Mouse (Mus musculus) neural tube, embryonic 11.5 days (tissue): ENCODE data around the gene Pip4k2b. TPM values are rescaled to one million over a fixed set of nuclear protein-coding genes. Genes with fewer than 3 reads are reported as not detected.

Experiments used
- ATAC-seq: fragments of 200-750 bp; cut with Nextera tagmentation; 2 replicates; pipeline ENCODE4 v1.8.0; 2017; ENCODE audit warnings: moderate number of reproducible peaks, mild to moderate bottlenecking, moderate TSS enrichment, moderate library complexity; ENCODE audit not compliant: insufficient read depth, low FRiP score, low TSS enrichment
- DNase-seq: peaks from one replicate; pipeline ENCODE4 v3.0.0-alpha.2; 2015; ENCODE audit warnings: low spot score
- H3K27ac ChIP-seq: fragments of 300-500 bp; sonication (generic); 2 replicates; pipeline ENCODE4 v1.5.1; 2014; ENCODE audit warnings: low read depth, mild to moderate bottlenecking, low read length
- H3K27me3 ChIP-seq: fragments of 300-500 bp; sonication (generic); 2 replicates; pipeline ENCODE4 v1.6.1; 2014; ENCODE audit warnings: mild to moderate bottlenecking, low read length, mixed read lengths; ENCODE audit not compliant: control insufficient read depth, insufficient read depth
- H3K36me3 ChIP-seq: fragments of 300-500 bp; sonication (generic); 2 replicates; pipeline ENCODE4 v1.6.1; 2014; ENCODE audit warnings: mild to moderate bottlenecking, low read length, moderate library complexity, mixed read lengths; ENCODE audit not compliant: control insufficient read depth, insufficient read depth
- H3K4me1 ChIP-seq: fragments of 300-500 bp; sonication (generic); 2 replicates; pipeline ENCODE4 v1.6.1; 2014; ENCODE audit warnings: low read length, mixed read lengths; ENCODE audit not compliant: control insufficient read depth, insufficient read depth
- H3K4me2 ChIP-seq: fragments of 300-500 bp; sonication (generic); 2 replicates; pipeline ENCODE4 v1.6.1; 2014; ENCODE audit warnings: low read depth, mild to moderate bottlenecking, moderate library complexity
- H3K4me3 ChIP-seq: fragments of 300-500 bp; sonication (generic); 2 replicates; pipeline ENCODE4 v1.5.1; 2014; ENCODE audit warnings: low read depth, low read length
- H3K9ac ChIP-seq: fragments of 300-500 bp; sonication (generic); 2 replicates; pipeline ENCODE4 v1.6.1; 2014; ENCODE audit warnings: mild to moderate bottlenecking, low read length
- H3K9me3 ChIP-seq: fragments of 300-500 bp; sonication (generic); 2 replicates; pipeline ENCODE4 v1.6.1; 2016; ENCODE audit warnings: low read length; ENCODE audit not compliant: control insufficient read depth
- WGBS: fragments of 180-500 bp; shearing (Covaris S2); extraction: QIAGEN DNeasy Blood & Tissue Kit; methylation state at CpG from one replicate; pipeline ENCODE4 v1.1.7; 2014; 5-methylcytosine and 5-hydroxymethylcytosine counted together
- polyA plus RNA-seq: library from polyadenylated mRNA; unstranded; fragments of >200 nt; fragmentation: Nextera tagmentation; extraction: Ambion mirVana; gene quantifications from 2 replicates; pipeline ENCODE4 v1.2.1, GENCODE M21; 2014

Pip4k2b gene
- polyA plus RNA-seq, 1 experiment from 2014 or later, result 2.8 TPM

GRCm38 (mm10) chr11:97686322-97686908 lies 58.1 kb downstream of the Pip4k2b start:
- Histone ChIP-seq H3K4me2 (peak overlapping the region; percentile 74), H3K9ac (no peak overlapping the region), H3K4me3 (no peak overlapping the region), H3K9me3 (no peaks in the 10 kb centered on the region), H3K36me3 (peaks cover 6% of the 10 kb centered on the region), H3K27me3 (no peaks in the 10 kb centered on the region), H3K27ac (no peak overlapping the region), H3K4me1 (peaks cover 8% of the 10 kb centered on the region; the same call in 1 of the 2 replicates)
- DNase-seq (no peak), ATAC-seq (no peak)
- 74% methylated on average over 11 of the region's 11 CpGs for WGBS

DNA sequence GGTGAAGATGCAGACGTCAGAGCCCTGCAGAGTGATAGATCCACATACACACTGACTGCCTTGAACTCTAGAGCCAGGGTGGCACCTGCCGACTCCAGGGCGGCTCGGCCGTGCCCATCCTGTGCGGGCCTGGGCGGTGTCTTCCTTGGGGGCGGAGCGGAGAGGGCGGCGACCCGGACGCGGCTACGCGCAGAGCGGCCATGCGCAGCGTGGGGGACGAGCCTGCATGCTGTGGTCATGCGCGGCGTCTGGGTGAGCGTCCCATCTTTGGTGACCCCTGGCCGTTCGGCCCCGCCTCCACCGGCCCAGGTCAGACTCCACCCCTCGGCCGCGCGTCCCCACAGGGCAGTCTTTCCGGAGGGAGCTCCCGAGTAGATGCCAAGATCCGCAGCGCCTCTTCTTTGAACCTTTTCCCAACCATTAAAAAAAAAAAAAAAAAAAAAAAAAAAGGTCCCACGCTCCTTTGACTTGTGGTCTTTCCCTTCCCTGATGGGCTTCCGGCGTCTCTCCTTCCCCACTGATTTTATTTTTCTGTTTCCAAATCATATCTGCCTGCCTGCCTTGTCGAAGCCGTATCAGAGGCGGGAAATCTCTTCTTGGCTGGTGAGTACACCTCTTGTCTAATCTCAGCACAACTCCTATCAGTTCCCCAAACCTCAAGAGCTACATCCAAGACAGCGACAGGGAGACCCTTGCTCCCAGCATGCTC lies 58.7 kb downstream of the Pip4k2b start, which contains the start of gene Cisd3:
Gene Cisd3, plus strand, starts transcription at position 214 of the 709 bp plus-strand sequence.
- peak within 1 kb of the TSS; percentile 29 for H3K4me3 ChIP-seq
- H3K4me2 ChIP-seq, result peak within 1 kb of the TSS; percentile 74
- 1% methylated on average over 43 of the region's 43 CpGs for WGBS
- H3K4me1 ChIP-seq, result peaks cover 8% of the 10 kb centered on the region; the same call in 1 of the 2 replicates
- no peak within 1 kb of the TSS for H3K27ac ChIP-seq
- H3K36me3 ChIP-seq, result peaks cover 5% of the 10 kb centered on the region
- H3K9me3 ChIP-seq, result no peaks in the 10 kb centered on the region
- peak; percentile 70; the same call in 1 of the 2 replicates for ATAC-seq
- H3K27me3 ChIP-seq, result no peaks in the 10 kb centered on the region
- peak within 1 kb of the TSS; percentile 44 for H3K9ac ChIP-seq
- peak; percentile 84 for DNase-seq

DNA sequence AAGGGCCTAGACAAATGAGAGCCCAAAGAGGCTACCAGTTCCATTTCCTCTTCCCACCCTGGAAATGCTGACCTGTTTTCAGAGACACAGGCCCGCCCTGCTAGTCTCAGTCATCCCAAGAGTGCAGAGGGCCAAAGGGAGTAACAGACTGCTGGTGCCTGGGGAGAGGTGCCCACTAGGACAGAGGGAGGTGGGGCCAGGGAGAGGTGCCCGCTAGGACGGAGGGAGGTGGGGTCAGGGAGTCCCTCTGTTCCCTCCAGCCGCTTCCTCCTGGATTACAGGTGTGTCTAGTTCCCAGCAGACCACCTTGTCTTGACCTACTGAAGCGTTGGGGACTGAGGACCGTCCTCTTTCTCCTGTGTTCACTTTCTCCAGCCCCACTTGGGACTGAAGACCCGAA lies 59.7 kb downstream of the Pip4k2b start:
- peaks cover 8% of the 10 kb centered on the region; the same call in 1 of the 2 replicates for H3K4me1 ChIP-seq
- no peak overlapping the region for H3K9ac ChIP-seq
- peaks cover 10% of the 10 kb centered on the region for H3K36me3 ChIP-seq
- H3K4me3 ChIP-seq, result no peak overlapping the region
- DNase-seq (no peak), ATAC-seq (no peak)
- no peaks in the 10 kb centered on the region for H3K9me3 ChIP-seq
- no peaks in the 10 kb centered on the region for H3K27me3 ChIP-seq
- 37% methylated on average over 7 of the region's 7 CpGs for WGBS
- no peak overlapping the region for H3K4me2 ChIP-seq
- H3K27ac ChIP-seq, result no peak overlapping the region

DNA sequence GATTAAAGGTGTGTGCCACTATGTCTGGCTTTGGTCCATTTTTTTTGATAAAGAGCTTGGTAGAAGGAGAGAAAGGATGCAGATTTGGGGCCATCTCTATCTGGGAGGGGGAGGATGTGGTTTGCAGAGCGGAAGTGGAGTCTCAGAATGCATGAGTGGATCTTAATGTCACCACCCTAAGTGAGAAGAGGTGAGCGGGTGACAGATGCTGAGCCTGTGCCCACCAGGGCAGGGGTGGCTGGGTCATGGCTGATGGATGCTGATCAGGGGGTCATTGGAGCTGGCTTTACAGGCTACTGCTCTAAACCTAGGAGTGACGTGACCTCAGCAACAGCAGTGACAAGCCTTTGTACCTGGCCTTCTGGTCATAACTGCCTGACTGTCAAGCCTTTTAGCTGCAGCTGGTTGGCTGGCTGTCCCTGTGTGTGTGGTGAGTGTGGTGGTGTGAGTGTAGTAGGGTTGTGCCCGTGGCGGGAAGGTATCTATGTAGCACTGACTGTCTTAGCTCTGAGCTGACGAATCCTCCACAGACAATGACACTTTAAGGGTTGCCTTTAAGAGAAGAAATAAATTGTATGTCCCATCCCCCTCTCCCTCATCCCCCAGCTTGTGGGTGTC lies 60.3 kb downstream of the Pip4k2b start:
- Histone ChIP-seq H3K4me1 (peaks cover 8% of the 10 kb centered on the region; the same call in 1 of the 2 replicates), H3K9me3 (no peaks in the 10 kb centered on the region), H3K36me3 (peaks cover 10% of the 10 kb centered on the region), H3K4me2 (no peak overlapping the region), H3K27me3 (no peaks in the 10 kb centered on the region), H3K27ac (no peak overlapping the region), H3K9ac (no peak overlapping the region), H3K4me3 (no peak overlapping the region)
- 79% methylated on average over 6 of the region's 6 CpGs for WGBS
- no peak for ATAC-seq
- no peak for DNase-seq

DNA sequence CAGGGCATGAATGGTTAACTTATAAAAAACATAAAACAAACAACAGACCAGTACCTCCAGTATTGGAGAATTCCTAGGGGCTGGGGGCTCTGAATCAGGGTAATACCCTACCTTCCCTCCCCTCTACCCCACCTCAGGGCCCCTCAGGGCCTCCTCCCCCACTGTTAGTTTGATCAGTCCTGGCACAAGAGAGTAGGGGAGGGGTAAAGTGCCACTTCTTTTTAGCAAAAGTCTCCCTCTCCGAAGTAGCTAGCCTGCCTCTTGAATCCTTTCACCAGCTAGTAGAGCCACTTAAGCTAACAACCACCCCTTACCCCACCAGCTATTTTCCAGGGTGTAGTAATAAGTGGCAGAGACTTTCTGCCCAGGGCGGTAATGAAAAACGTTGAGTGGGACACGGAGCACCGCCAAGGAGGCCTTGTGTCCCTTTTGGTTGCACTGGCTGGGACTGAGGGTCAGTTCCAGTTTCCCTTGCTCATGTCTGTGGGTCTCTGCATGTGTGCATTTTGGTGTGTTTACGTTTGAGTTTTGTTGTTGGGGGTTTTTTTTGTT lies 61.9 kb downstream of the Pip4k2b start:
- 81% methylated on average over 6 of the region's 6 CpGs for WGBS
- Histone ChIP-seq H3K9ac (no peak overlapping the region), H3K27ac (no peak overlapping the region), H3K4me3 (no peak overlapping the region), H3K36me3 (peaks cover 13% of the 10 kb centered on the region), H3K4me2 (no peak overlapping the region), H3K27me3 (no peaks in the 10 kb centered on the region), H3K4me1 (peaks cover 8% of the 10 kb centered on the region; the same call in 1 of the 2 replicates), H3K9me3 (no peaks in the 10 kb centered on the region)
- no peak for ATAC-seq
- DNase-seq, result no peak

GRCm38 (mm10) chr11:97680430-97680829 lies 64.1 kb downstream of the Pip4k2b start:
- no peak overlapping the region for H3K4me2 ChIP-seq
- no peak overlapping the region for H3K4me3 ChIP-seq
- DNase-seq (no peak), ATAC-seq (no peak)
- no peak overlapping the region for H3K27ac ChIP-seq
- H3K27me3 ChIP-seq, result no peaks in the 10 kb centered on the region
- 80% methylated on average over 12 of the region's 12 CpGs for WGBS
- peaks cover 4% of the 10 kb centered on the region; the same call in 1 of the 2 replicates for H3K4me1 ChIP-seq
- H3K9me3 ChIP-seq, result no peaks in the 10 kb centered on the region
- H3K36me3 ChIP-seq, result peaks cover 16% of the 10 kb centered on the region
- H3K9ac ChIP-seq, result no peak overlapping the region

GRCm38 (mm10) chr11:97678301-97678700 lies 66.2 kb downstream of the Pip4k2b start:
- Histone ChIP-seq H3K4me3 (no peak overlapping the region), H3K27me3 (no peaks in the 10 kb centered on the region), H3K9me3 (no peaks in the 10 kb centered on the region), H3K27ac (no peak overlapping the region), H3K4me1 (0 out of 2 replicates have a peak, but pooled peaks cover 2% of the 10 kb centered on the region), H3K4me2 (no peak overlapping the region), H3K36me3 (peaks cover 28% of the 10 kb centered on the region), H3K9ac (no peak overlapping the region; the same call in 1 of the 2 replicates)
- ATAC-seq, result no peak
- DNase-seq, result no peak
- 90% methylated on average over 12 of the region's 15 CpGs for WGBS

- no peak overlapping the region; the same call in 1 of the 2 replicates for H3K9ac ChIP-seq
- ATAC-seq, result no peak
- DNase-seq, result no peak
- H3K4me2 ChIP-seq, result no peak overlapping the region
- no peaks in the 10 kb centered on the region for H3K27me3 ChIP-seq
- 0 out of 2 replicates have a peak, but pooled peaks cover 2% of the 10 kb centered on the region for H3K4me1 ChIP-seq
- no peak overlapping the region for H3K27ac ChIP-seq
- no peak overlapping the region for H3K4me3 ChIP-seq
- H3K36me3 ChIP-seq, result peaks cover 29% of the 10 kb centered on the region
- no peaks in the 10 kb centered on the region for H3K9me3 ChIP-seq
- 63% methylated on average over 8 of the region's 8 CpGs for WGBS
Observed at GRCm38 (mm10) chr11:97677842-97678241, 66.7 kb downstream of the Pip4k2b start.
